Mouse (Mus musculus) kidney, adult 18-20 months (tissue): ENCODE results near the gene Epop.

Experiments used
- DNase-seq: peaks from one replicate; pipeline ENCODE4 v3.0.0; 2021

Epop gene

GRCm38 (mm10) chr11:97579088-97579857, 50.2 kb downstream of the Epop start:
- no peak for DNase-seq

- DNase-seq, result peak; percentile 87
Measured at GRCm38 (mm10) chr11:97578286-97578685, 51.2 kb downstream of the Epop start.
